Mouse (Mus musculus) intestine, embryonic 15.5 days (tissue): ENCODE results near the gene Hist1h3c. TPM values are rescaled to one million over a fixed set of nuclear protein-coding genes. Genes with fewer than 3 reads are reported as not detected.
A peak's percentile ranks its signal among the peaks of the same experiment; 100 is the strongest.
"Not testable (repeated sequence)": the region's sequence is repeated elsewhere in the genome, so short reads cannot be mapped to it uniquely, and the experiment has no call there.

Experiments
- ATAC-seq: fragments of 200-750 bp; cut with Nextera tagmentation; 2 replicates; pipeline ENCODE4 v1.8.0; 2017; ENCODE audit warnings: moderate TSS enrichment, moderate library complexity
- H3K27ac ChIP-seq: fragments of 300-500 bp; sonication (generic); 2 replicates; pipeline ENCODE4 v1.5.1; 2015; ENCODE audit warnings: mild to moderate bottlenecking, inconsistent platforms
- H3K27me3 ChIP-seq: fragments of 300-500 bp; sonication (generic); replicated peaks from 2 replicates; pipeline ENCODE4 v1.6.1; 2015; ENCODE audit warnings: inconsistent platforms
- H3K36me3 ChIP-seq: fragments of 300-500 bp; sonication (generic); 2 replicates; pipeline ENCODE4 v1.6.1; 2015; ENCODE audit warnings: inconsistent platforms
- H3K4me1 ChIP-seq: fragments of 300-500 bp; sonication (generic); replicated peaks from 2 replicates; pipeline ENCODE4 v1.6.1; 2015; ENCODE audit warnings: inconsistent platforms
- H3K4me2 ChIP-seq: fragments of 300-500 bp; sonication (generic); replicated peaks from 2 replicates; pipeline ENCODE4 v1.6.1; 2015; ENCODE audit warnings: mild to moderate bottlenecking, inconsistent platforms
- H3K4me3 ChIP-seq: fragments of 300-500 bp; sonication (generic); replicated peaks from 2 replicates; pipeline ENCODE4 v1.5.1; 2015; ENCODE audit warnings: inconsistent platforms
- H3K9ac ChIP-seq: fragments of 300-500 bp; sonication (generic); 2 replicates; pipeline ENCODE4 v1.6.1; 2015; ENCODE audit warnings: inconsistent platforms
- H3K9me3 ChIP-seq: fragments of 300-500 bp; sonication (generic); 2 replicates; pipeline ENCODE4 v1.6.1; 2016; ENCODE audit warnings: inconsistent platforms
- WGBS: fragments of 180-500 bp; shearing (Covaris S2); methylation state at CpG from one replicate; pipeline ENCODE4 v1.1.7; 2015; 5-methylcytosine and 5-hydroxymethylcytosine counted together
- polyA plus RNA-seq: library from polyadenylated mRNA; unstranded; fragments of >200 nt; fragmentation: Nextera tagmentation; extraction: Ambion mirVana; gene quantifications from 2 replicates; pipeline ENCODE4 v1.2.1, GENCODE M21; 2015

Hist1h3c gene
- polyA plus RNA-seq, 1 experiment from 2014 or later, result 7.7 TPM

- Histone ChIP-seq H3K4me3 (peak overlapping the region; percentile 50), H3K4me2 (peak overlapping the region; percentile 86), H3K9me3 (no peaks in the 10 kb centered on the region), H3K4me1 (peaks cover 12% of the 10 kb centered on the region), H3K36me3 (no peaks in the 10 kb centered on the region), H3K27me3 (no peaks in the 10 kb centered on the region), H3K27ac (peak overlapping the region; percentile 97), H3K9ac (peak overlapping the region; percentile 47)
- no peak for ATAC-seq
- WGBS, result 0% methylated on average over 10 of the region's 10 CpGs
Observed at GRCm38 (mm10) chr13:23763242-23763585, 17.8 kb upstream of the Hist1h3c start.

DNA sequence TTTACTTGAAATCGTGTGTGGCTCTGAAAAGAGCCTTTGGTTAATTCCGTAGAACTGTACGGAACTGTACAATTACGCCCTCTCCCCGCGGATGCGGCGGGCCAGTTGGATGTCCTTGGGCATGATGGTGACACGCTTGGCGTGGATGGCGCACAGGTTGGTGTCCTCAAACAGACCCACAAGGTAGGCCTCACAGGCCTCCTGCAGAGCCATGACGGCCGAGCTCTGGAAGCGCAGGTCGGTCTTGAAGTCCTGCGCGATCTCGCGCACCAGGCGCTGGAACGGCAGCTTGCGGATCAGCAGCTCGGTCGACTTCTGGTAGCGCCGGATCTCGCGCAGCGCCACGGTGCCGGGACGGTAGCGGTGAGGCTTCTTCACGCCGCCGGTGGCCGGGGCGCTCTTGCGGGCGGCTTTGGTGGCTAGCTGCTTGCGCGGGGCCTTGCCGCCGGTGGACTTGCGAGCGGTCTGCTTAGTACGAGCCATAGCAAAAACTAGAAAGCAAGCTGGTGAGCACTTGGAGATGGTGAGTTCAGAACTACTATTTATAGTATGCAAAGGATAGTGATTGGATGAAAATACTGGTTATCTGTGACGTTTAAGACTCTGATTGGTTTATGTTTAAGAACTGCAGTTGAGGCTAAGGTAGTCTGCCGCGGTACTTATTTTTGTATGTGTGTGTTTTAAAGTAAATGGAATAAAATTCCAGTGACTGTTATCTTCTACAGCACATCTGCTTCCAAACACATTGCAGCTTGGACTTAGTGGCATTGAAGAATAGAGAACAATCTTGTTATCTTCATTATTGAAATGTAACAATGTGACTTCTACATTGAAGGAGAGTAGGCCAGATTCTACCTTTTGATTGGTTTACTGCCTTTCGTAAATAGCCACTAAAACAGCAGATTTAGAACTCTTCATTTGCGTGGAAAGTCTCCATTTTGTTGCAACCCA lies 16.7 kb upstream of the Hist1h3c start, which contains the start of gene Hist1h3a:
TSS of gene Hist1h3a (minus strand) at position 516 of the 951 bp plus-strand sequence.
- not testable (repeated sequence) for H3K9me3 ChIP-seq, H3K27me3 ChIP-seq, H3K36me3 ChIP-seq
- Histone ChIP-seq H3K27ac (peak within 1 kb of the TSS; percentile 97), H3K4me2 (peak within 1 kb of the TSS; percentile 86), H3K4me1 (peaks cover 12% of the 10 kb centered on the region), H3K9ac (peak within 1 kb of the TSS; percentile 47), H3K4me3 (peak within 1 kb of the TSS; percentile 50)
- peak; percentile 73 for ATAC-seq
- under 1% methylated on average over 36 of the region's 52 CpGs for WGBS

GRCm38 (mm10) chr13:23760972-23761864 lies 15.8 kb upstream of the Hist1h3c start, which contains the start of gene Hist1h4a:
Gene Hist1h4a (minus strand): TSS chr13:23761230.
- ATAC-seq, result peak; percentile 77
- H3K27me3 ChIP-seq, result no peaks in the 10 kb centered on the region
- under 1% methylated on average over 67 of the region's 72 CpGs for WGBS

DNA sequence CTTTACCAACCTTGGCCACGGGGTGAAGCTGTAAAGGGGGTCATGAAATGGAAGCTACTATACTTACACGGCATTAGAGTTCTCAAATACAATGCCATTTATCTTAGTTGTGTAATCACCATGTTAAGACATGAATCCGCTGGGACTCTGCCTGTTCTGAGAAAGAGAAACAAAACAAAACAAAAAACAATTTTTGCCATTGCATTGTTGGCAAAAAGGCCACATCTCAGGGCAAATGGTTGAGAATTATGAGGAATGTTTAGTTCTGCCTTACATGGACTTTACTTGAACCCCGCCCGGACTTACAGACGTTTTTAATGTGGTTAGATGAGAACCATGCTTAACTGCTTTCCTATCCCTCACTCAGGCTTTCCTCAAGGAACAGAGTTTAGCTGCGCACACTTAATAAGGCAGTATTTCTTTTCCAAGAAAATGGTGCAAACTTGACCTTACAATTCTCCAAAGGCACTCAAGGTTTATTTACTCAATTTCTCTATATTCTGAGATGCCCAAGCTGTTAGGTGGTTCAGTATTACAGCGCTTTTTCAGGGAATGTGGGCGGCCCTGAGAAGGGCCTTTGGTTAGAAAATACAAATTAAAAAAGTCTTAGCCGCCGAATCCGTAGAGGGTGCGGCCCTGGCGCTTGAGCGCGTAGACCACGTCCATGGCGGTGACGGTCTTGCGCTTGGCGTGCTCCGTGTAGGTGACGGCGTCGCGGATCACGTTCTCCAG lies 15.0 kb upstream of the Hist1h3c start:
- Histone ChIP-seq H3K27ac (peak overlapping the region; percentile 84), H3K4me2 (peak overlapping the region; percentile 86), H3K4me3 (peak overlapping the region; percentile 42), H3K9ac (peak overlapping the region; percentile 44), H3K9me3 (no peaks in the 10 kb centered on the region), H3K4me1 (peaks cover 12% of the 10 kb centered on the region), H3K36me3 (no peaks in the 10 kb centered on the region), H3K27me3 (no peaks in the 10 kb centered on the region)
- no peak for ATAC-seq
- WGBS, result 2% methylated on average over 22 of the region's 27 CpGs

More at GRCm38 (mm10) chr13:23760972-23761864, 15.8 kb upstream of the Hist1h3c start, which contains the start of gene Hist1h4a:
- H3K9me3 ChIP-seq, result no peaks in the 10 kb centered on the region
- peak within 1 kb of the TSS; percentile 86 for H3K4me2 ChIP-seq
- H3K27ac ChIP-seq, result peak within 1 kb of the TSS; percentile 97
- H3K4me3 ChIP-seq, result peak within 1 kb of the TSS; percentile 42
- H3K9ac ChIP-seq, result peak within 1 kb of the TSS; percentile 47
- no peaks in the 10 kb centered on the region for H3K36me3 ChIP-seq
- peaks cover 12% of the 10 kb centered on the region for H3K4me1 ChIP-seq

DNA sequence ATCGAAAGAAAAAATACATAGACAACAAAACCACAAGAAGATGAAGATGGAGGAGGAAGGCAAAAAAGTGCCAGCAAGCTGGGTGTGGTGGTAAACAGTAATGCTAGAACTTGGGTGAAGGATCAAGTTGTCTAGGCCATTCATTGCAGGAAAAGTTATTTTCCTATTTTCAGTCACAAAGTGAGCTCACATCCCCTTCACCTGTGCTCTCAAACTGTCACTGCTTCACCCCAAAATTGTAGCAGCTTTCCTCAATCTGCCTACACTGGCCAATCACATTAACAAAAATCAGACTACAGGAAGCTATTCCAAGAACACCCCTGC lies 14.5 kb upstream of the Hist1h3c start:
- 82% methylated on average over 1 of the region's 1 CpGs for WGBS

DNA sequence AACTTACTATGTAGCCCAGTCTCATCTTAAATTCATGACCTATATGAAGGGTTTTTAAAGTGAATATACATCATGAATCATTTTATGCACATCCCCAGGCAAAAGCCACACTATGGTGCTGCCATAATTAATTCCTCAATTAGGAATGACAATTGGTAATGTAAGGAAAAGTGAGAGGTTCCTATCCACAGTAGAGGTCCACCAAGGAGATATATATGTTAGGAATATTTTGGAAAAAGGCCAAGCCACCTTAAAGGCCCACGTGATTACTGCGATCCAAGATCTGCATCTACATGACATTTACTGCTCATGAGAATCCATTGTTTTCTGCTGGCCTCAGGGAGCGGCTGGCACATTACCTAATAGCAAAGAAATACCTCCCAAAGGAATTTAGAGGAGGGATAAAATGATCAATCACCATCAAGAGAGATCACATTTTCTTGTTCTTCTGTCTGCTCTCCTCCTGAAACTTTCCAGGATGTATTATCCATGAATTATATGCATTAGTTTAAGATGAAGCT lies 13.9 kb upstream of the Hist1h3c start:
- Histone ChIP-seq H3K36me3 (no peaks in the 10 kb centered on the region), H3K4me2 (no peak overlapping the region), H3K4me3 (no peak overlapping the region), H3K9ac (no peak overlapping the region), H3K9me3 (no peaks in the 10 kb centered on the region), H3K27me3 (no peaks in the 10 kb centered on the region), H3K27ac (no peak overlapping the region), H3K4me1 (peaks cover 9% of the 10 kb centered on the region)
- no peak for ATAC-seq
- WGBS, result 70% methylated on average over 3 of the region's 3 CpGs

More for the DNA sequence above, 14.5 kb upstream of the Hist1h3c start:
- Histone ChIP-seq H3K4me1 (peaks cover 12% of the 10 kb centered on the region), H3K9ac (peak overlapping the region; percentile 44; the same call in 1 of the 2 replicates), H3K27ac (peak overlapping the region; percentile 84), H3K9me3 (no peaks in the 10 kb centered on the region), H3K4me2 (peak overlapping the region; percentile 86), H3K4me3 (peak overlapping the region; percentile 42; the same call in 1 of the 2 replicates), H3K36me3 (no peaks in the 10 kb centered on the region), H3K27me3 (no peaks in the 10 kb centered on the region)
- ATAC-seq, result no peak

- Histone ChIP-seq H3K27me3 (no peaks in the 10 kb centered on the region), H3K36me3 (no peaks in the 10 kb centered on the region), H3K4me2 (no peak overlapping the region), H3K4me1 (0 out of 2 replicates have a peak, but pooled peaks cover 6% of the 10 kb centered on the region), H3K9ac (no peak overlapping the region), H3K9me3 (no peaks in the 10 kb centered on the region), H3K27ac (no peak overlapping the region), H3K4me3 (no peak overlapping the region)
- 36% methylated on average over 3 of the region's 3 CpGs for WGBS
- ATAC-seq, result no peak
Observed at GRCm38 (mm10) chr13:23757921-23758320, 12.5 kb upstream of the Hist1h3c start.

DNA sequence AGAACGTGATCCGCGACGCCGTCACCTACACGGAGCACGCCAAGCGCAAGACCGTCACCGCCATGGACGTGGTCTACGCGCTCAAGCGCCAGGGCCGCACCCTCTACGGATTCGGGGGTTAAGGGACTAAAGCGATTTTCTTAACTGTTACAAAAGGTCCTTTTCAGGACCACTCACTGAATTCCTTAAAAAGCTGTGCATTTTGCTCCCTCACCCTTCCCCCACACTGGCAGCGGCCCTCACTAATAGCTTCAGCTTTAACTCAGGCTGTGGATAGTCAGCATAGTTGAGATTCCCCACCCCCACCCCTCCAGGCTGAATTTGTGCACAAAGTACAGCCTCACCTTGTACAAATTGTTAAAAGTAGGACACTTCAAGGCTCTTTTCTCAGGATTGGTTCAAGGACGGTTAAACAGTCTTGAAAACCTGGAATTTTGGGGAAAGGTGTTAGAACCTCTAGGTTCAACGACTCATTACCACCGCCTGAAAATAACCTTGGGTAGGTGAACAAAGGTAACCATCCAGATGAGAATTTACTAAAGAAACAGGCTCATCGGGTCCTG lies 11.9 kb upstream of the Hist1h3c start:
- no peaks in the 10 kb centered on the region for H3K9me3 ChIP-seq
- H3K36me3 ChIP-seq, result no peaks in the 10 kb centered on the region
- WGBS, result under 1% methylated on average over 18 of the region's 23 CpGs
- peak; percentile 3; the same call in 1 of the 2 replicates for ATAC-seq
- peak overlapping the region; percentile 91 for H3K27ac ChIP-seq
- peak overlapping the region; percentile 53 for H3K9ac ChIP-seq
- peak overlapping the region; percentile 71 for H3K4me2 ChIP-seq
- 0 out of 2 replicates have a peak, but pooled peaks cover 6% of the 10 kb centered on the region for H3K4me1 ChIP-seq
- peak overlapping the region; percentile 38 for H3K4me3 ChIP-seq
- no peaks in the 10 kb centered on the region for H3K27me3 ChIP-seq

DNA sequence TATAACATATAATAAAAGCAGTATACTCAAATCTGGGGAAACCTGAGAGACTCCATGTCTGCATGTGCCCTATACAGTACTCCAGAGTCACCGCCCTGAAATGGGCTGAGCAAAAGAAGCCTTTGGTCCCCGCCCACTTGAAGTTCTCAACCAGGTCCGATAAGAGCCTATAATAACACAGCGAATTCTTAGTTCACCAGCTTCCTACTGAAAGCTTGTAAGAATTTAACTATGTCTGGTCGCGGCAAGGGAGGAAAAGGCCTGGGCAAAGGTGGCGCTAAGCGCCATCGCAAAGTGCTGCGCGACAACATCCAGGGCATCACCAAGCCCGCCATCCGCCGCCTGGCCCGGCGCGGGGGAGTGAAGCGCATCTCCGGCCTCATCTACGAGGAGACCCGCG lies 11.4 kb upstream of the Hist1h3c start, which contains the start of gene Hist1h4b:
TSS of gene Hist1h4b (plus strand) at position 224 of the 400 bp plus-strand sequence.
- Histone ChIP-seq H3K27ac (peak within 1 kb of the TSS; percentile 91), H3K4me2 (peak within 1 kb of the TSS; percentile 71), H3K9me3 (no peaks in the 10 kb centered on the region), H3K36me3 (no peaks in the 10 kb centered on the region), H3K4me1 (0 out of 2 replicates have a peak, but pooled peaks cover 6% of the 10 kb centered on the region), H3K27me3 (no peaks in the 10 kb centered on the region), H3K9ac (peak within 1 kb of the TSS; percentile 53), H3K4me3 (peak within 1 kb of the TSS; percentile 38)
- 0% methylated on average over 20 of the region's 22 CpGs for WGBS
- ATAC-seq, result peak; percentile 79

- H3K9me3 ChIP-seq, result no peaks in the 10 kb centered on the region
Observed at GRCm38 (mm10) chr13:23755000-23755399, 9.6 kb upstream of the Hist1h3c start.

More at GRCm38 (mm10) chr13:23755000-23755399, 9.6 kb upstream of the Hist1h3c start:
- Histone ChIP-seq H3K9ac (no peak overlapping the region), H3K36me3 (no peaks in the 10 kb centered on the region), H3K27me3 (no peaks in the 10 kb centered on the region), H3K27ac (no peak overlapping the region), H3K4me1 (0 out of 2 replicates have a peak, but pooled peaks cover under 1% of the 10 kb centered on the region), H3K4me2 (no peak overlapping the region), H3K4me3 (no peak overlapping the region)
- no peak for ATAC-seq
